Mouse (Mus musculus) kidney, postnatal 14 days (tissue): ENCODE data around the gene Cenps.
"Not testable (repeated sequence)": the region's sequence is repeated elsewhere in the genome, so short reads cannot be mapped to it uniquely, and the experiment has no call there.

ENCODE experiments used
- DNase-seq: peaks from one replicate; pipeline ENCODE4 v3.0.0; 2022; ENCODE audit warnings: mixed read lengths

The Cenps gene

DNA sequence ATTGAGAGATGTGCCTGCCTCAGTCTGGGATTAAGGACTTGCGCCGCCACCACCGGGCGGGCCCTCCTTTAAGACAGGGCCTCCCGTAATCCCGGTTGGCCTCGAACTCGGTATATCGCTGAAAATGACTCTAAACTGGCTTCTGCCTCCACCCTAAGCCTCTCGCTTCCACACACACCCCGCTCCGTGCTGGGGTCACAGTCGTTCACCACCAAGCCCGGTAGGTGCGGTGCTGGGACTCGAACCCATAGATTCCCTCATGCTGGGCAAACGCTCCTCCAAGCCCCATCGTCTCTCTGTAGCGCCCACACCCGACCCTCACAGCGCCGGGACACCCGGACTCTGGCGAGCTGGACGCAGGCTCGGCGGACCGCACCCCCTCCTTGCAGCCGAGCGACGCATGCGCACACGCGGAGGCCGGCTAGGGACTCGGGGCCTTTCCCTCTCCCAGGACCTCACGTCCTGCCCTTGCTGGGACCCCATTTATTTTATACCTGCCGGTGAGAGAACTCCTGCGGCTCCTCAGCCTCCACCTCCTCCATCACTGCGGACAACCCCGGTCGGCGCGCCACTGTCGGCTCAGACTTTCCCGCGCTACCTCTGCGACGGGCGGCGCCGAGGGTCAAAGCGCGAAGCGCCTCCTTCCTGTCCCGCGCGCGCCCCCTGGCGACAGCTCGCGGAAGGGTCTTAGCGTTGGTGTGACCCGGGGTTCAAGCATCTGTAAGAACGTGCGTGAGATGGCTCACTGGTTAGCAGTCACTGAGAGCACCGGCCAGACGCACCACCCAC lies at the start of gene Cenps:
Gene Cenps, minus strand, starts transcription at position 648 of the 789 bp plus-strand sequence.
- peak; percentile 93 for DNase-seq

DNA sequence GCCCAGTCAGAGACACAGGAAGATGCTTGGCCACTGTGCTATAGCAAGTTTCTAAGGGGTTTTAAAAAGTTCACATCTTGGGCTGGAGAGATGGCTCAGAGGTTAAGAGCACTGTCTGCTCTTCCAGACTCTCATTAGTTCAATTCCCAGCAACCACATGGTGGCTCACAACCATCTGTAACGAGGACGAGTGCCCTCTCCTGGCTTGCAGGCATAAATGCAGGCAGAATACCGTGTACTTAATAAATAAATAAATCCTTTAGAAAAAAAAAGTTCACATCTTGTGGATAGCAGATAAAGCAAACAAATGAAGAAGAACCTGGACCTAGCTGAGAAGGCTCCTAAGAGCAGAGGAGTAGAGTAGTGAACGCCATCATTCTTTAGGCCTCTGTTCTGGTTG lies 45.3 kb upstream of the Cenps start:
- no peak for DNase-seq

GRCm38 (mm10) chr4:149182192-149182591 lies 44.8 kb upstream of the Cenps start:
- no peak for DNase-seq

GRCm38 (mm10) chr4:149179573-149179972 lies 42.1 kb upstream of the Cenps start:
- DNase-seq = no peak

GRCm38 (mm10) chr4:149179160-149179559 lies 41.7 kb upstream of the Cenps start:
- no peak for DNase-seq

DNA sequence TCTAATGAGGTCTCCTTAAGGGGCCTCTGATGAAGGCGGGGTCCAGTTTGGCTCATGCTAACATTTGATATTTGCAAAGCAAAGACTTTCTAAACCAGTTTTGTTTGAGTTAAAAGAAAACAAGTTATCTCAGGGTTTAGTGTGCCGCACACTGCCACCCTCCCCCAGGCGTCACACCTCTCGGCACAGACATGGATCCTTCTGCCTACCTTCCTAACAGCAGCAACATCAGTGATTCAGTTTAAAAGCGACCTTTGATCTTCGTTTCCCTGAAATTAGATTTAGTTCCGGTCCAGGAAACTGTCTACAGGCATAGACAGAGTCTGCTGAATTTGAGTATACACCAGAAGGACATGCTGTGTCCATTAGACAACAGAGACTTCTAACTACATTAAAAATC lies 40.9 kb upstream of the Cenps start:
- no peak for DNase-seq

- DNase-seq = peak; percentile 33
Measured at GRCm38 (mm10) chr4:149177046-149177445, 39.6 kb upstream of the Cenps start.

DNA sequence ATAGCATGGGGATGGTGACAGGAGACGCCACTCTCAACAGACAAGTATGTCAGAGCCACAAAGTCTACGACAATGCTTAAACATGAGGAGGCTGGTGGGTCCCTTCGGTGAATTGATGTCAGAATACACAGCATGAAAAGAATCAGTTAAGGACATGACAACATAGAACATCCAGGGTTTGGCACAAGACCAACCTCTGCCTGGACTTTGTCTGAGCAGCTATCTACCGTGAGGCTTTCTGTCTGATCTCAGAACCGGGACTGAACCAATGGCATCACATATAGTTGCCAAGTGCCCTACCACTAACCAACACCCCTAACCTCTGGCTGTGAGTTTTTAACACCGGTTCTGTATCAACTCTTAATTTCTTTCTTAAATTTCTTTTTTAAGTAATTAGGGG lies 39.2 kb upstream of the Cenps start:
- DNase-seq = peak; percentile 54

GRCm38 (mm10) chr4:149173661-149174060 lies 36.2 kb upstream of the Cenps start:
- no peak for DNase-seq

DNA sequence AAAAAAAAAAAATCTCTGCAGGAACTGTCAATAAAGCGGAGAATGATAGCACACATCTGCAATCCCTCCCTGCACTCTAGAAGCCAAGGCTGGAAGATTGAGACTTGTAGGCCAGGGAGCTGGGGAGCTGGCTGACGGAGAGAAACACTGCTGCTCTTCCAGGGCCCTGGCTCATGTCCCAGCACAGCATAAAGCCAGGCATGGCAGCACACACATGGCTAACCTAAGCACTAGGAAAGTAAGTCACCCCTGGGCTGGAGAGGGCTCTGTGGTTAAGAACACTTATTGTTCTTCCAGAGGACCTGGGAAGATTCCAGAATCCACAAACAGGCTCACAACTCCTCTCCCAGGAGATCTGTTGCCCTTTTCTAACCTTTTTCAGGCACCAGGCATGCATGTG lies 35.2 kb upstream of the Cenps start:
- DNase-seq = no peak

- DNase-seq = no peak
Measured at GRCm38 (mm10) chr4:149172083-149172482, 34.7 kb upstream of the Cenps start.

GRCm38 (mm10) chr4:149171581-149171981 lies 34.2 kb upstream of the Cenps start:
- DNase-seq = no peak

DNA sequence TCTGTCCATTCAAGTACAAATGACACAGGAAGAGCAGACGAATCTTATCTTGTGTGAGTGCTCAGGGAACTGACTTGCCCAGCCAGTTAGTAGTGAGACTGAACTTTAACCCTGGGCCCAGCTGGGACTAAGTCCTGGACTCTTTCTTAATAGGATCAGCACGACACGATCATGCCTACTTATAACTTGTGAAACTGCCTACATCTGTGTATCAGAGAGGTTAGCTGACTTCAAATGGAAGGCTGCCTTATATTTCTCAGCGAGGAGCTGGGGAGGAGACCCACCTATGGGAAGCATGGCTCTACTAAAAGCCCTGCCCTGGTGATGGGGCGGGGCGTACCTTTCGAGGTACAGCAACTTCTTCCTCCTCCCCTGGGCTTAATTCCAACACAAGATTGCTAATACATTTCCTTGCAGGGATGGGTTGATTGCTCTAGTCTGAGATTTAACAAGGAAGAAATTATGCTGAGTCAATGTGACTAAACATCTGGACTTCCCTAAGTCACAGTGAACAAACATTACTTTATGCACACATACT lies 33.0 kb upstream of the Cenps start:
- peak; percentile 53 for DNase-seq

DNA sequence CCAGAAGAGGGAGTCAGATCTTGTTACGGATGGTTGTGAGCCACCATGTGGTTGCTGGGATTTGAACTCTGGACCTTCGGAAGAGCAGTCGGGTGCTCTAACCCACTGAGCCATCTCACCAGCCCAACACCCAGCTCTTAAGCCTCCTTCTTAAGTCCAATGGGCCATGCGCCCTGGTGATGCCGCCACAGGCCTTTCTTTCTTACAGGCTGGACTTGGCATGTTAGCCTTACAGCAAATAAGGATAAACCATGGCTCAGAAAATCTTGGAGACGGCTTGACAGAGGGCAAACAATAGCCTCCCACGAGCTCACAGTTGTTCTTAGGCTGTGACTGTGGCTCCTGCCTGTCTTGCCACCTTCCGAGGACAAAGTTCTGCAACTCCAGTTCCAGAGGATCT lies 32.5 kb upstream of the Cenps start:
- not testable (repeated sequence) for DNase-seq

DNA sequence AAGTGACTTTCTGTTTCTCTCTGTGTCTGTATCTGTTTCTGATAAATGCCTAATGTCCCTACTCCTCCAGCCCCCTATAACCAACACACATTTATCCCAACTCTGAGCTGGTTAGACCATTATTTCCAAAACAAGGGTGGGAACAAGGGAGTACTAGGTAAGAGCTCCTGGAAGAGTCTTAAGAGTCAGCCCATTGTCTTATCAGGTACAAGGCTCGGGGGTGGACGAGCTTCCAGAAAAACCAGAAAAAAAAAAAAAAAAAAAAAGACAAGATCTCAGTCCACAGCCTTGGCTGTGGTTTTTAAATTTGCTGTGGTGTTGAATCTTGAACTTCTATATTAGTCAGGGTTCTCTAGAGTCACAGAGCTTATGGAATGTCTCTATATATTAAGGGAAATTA lies 30.6 kb upstream of the Cenps start:
- no peak for DNase-seq

GRCm38 (mm10) chr4:149166957-149167611 lies 29.7 kb upstream of the Cenps start:
- DNase-seq = peak; percentile 50

- peak; percentile 98 for DNase-seq
Measured at GRCm38 (mm10) chr4:149166215-149166946, 29.0 kb upstream of the Cenps start, which contains the start of gene Pgd. Pgd (minus strand) TSS chr4:149166771.

- no peak for DNase-seq
Measured at GRCm38 (mm10) chr4:149164150-149164549, 26.7 kb upstream of the Cenps start.

- DNase-seq = no peak
Measured at GRCm38 (mm10) chr4:149163196-149163595, 25.8 kb upstream of the Cenps start.

GRCm38 (mm10) chr4:149161166-149161565 lies 23.7 kb upstream of the Cenps start:
- no peak for DNase-seq

DNA sequence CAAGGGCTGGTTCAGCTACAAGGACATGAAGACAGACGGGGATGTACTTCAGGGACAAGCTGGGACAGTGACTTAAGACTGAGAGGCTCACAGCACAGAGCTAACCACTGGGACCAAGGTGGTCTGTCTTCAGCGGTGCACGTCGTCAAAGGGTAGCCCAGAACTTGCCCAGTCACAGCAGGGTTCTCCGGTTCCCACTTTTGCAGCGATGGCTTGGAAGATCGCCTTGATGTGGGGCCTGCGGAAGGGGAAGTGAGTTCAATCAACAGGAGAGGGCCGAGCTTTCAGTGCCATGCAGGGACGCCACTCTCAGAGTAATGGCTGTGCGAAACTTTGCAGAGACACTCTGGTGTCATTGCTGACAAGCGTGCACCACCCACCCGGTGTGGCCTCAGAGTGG lies 22.5 kb upstream of the Cenps start:
- DNase-seq = no peak

DNA sequence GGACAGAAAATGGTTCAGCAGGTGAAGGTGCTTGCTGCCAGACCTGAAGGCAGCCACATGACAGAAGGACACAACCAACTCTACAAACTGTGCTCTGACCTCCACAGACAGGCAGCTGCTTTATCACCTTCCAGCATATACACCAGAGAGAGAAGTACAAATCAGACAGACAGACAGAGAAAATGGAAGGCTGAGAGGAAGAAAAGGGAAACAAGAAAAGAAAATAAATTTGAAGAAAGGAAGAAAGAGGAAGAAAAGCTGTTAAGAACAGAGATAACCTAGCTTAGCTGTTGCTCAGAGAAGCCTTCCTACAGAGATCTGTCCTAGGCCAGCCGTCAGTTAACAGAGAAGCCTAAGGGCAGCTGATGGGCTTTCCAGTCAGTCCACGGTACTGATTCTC lies 21.8 kb upstream of the Cenps start:
- no peak for DNase-seq

- DNase-seq = no peak
Measured at GRCm38 (mm10) chr4:149157415-149157973, 20.1 kb upstream of the Cenps start.
